Mouse (Mus musculus): ENCODE measurements around the gene Zfp319. TPM values are rescaled to one million over a fixed set of nuclear protein-coding genes. Genes with fewer than 3 reads are reported as not detected.

Gene Zfp319
- total and polyA plus RNA-seq, 2 experiments from 2014 or later: 10.5 to 18.3 TPM

- 0 out of 2 replicates have a peak overlapping the region, but pooled peaks have one; percentile 6 for H3K27ac ChIP-seq
- no peak overlapping the region for H3K9ac ChIP-seq (replicated peaks; ENCODE audit: low read length)
- peaks cover 9% of the 10 kb centered on the region; the same call in 1 of the 2 replicates for H3K36me3 ChIP-seq (ENCODE audit: insufficient read depth, low read length)
- H3K4me1 ChIP-seq (ENCODE audit: insufficient read depth, low read length): no peaks in the 10 kb centered on the region
- ATAC-seq: peak; percentile 55
- TF ChIP-seq CTCF (IDR thresholded peaks at IDR 0.05; ENCODE audit: low read depth): no peak
- H3K9me3 ChIP-seq (ENCODE audit: low read length): no peaks in the 10 kb centered on the region
- H3K27me3 ChIP-seq (ENCODE audit: insufficient read depth, low read length): no peaks in the 10 kb centered on the region
- no peak overlapping the region for H3K4me3 ChIP-seq (ENCODE audit: low read length)
- 83% methylated on average over 7 of the region's 7 CpGs for WGBS
- DNase-seq (ENCODE audit: low spot score): peak; percentile 22
- no peak overlapping the region for H3K4me2 ChIP-seq (ENCODE audit: low read depth, low read length)
These were observed 43.7 kb upstream of the Zfp319 start for GRCm38 (mm10) chr8:95375374-95375930.

GRCm38 (mm10) chr8:95374429-95374828 lies 42.7 kb upstream of the Zfp319 start:
- H3K9me3 ChIP-seq (ENCODE audit: low read length): no peaks in the 10 kb centered on the region
- H3K27ac ChIP-seq: no peak overlapping the region
- H3K4me2 ChIP-seq (ENCODE audit: low read depth, low read length): no peak overlapping the region
- no peak for ATAC-seq
- DNase-seq (ENCODE audit: low spot score): no peak
- H3K4me3 ChIP-seq (ENCODE audit: low read length): no peak overlapping the region
- H3K9ac ChIP-seq (replicated peaks; ENCODE audit: low read length): no peak overlapping the region
- no peak for TF ChIP-seq CTCF (IDR thresholded peaks at IDR 0.05; ENCODE audit: low read depth)
- H3K36me3 ChIP-seq (ENCODE audit: insufficient read depth, low read length): peaks cover 9% of the 10 kb centered on the region; the same call in 1 of the 2 replicates
- 84% methylated on average over 3 of the region's 3 CpGs for WGBS
- no peaks in the 10 kb centered on the region for H3K4me1 ChIP-seq (ENCODE audit: insufficient read depth, low read length)
- H3K27me3 ChIP-seq (ENCODE audit: insufficient read depth, low read length): no peaks in the 10 kb centered on the region

GRCm38 (mm10) chr8:95373389-95374002 lies 41.7 kb upstream of the Zfp319 start:
- 84% methylated on average over 12 of the region's 12 CpGs for WGBS
- no peak overlapping the region for H3K4me3 ChIP-seq (ENCODE audit: low read length)
- DNase-seq (ENCODE audit: low spot score) (no peak), ATAC-seq (no peak)
- H3K9me3 ChIP-seq (ENCODE audit: low read length): no peaks in the 10 kb centered on the region
- H3K27me3 ChIP-seq (ENCODE audit: insufficient read depth, low read length): no peaks in the 10 kb centered on the region
- peaks cover 9% of the 10 kb centered on the region; the same call in 1 of the 2 replicates for H3K36me3 ChIP-seq (ENCODE audit: insufficient read depth, low read length)
- no peak overlapping the region for H3K9ac ChIP-seq (replicated peaks; ENCODE audit: low read length)
- H3K27ac ChIP-seq: no peak overlapping the region
- TF ChIP-seq CTCF (IDR thresholded peaks at IDR 0.05; ENCODE audit: low read depth): no peak
- no peaks in the 10 kb centered on the region for H3K4me1 ChIP-seq (ENCODE audit: insufficient read depth, low read length)
- H3K4me2 ChIP-seq (ENCODE audit: low read depth, low read length): no peak overlapping the region

- Histone ChIP-seq H3K9ac (replicated peaks; ENCODE audit: low read length) (no peak overlapping the region), H3K36me3 (ENCODE audit: insufficient read depth, low read length) (peaks cover 15% of the 10 kb centered on the region; the same call in 1 of the 2 replicates), H3K4me2 (ENCODE audit: low read depth, low read length) (no peak overlapping the region), H3K4me1 (ENCODE audit: insufficient read depth, low read length) (no peaks in the 10 kb centered on the region), H3K27me3 (ENCODE audit: insufficient read depth, low read length) (no peaks in the 10 kb centered on the region), H3K4me3 (ENCODE audit: low read length) (no peak overlapping the region), H3K9me3 (ENCODE audit: low read length) (no peaks in the 10 kb centered on the region), H3K27ac (no peak overlapping the region)
- no peak for DNase-seq (ENCODE audit: low spot score)
- WGBS: 63% methylated on average over 20 of the region's 20 CpGs
- no peak for ATAC-seq
- TF ChIP-seq CTCF (IDR thresholded peaks at IDR 0.05; ENCODE audit: low read depth): no peak
These were observed 38.0 kb upstream of the Zfp319 start for GRCm38 (mm10) chr8:95369581-95370326.

- ATAC-seq: no peak
- no peak overlapping the region for H3K27ac ChIP-seq
- no peaks in the 10 kb centered on the region for H3K9me3 ChIP-seq (ENCODE audit: low read length)
- H3K4me1 ChIP-seq (ENCODE audit: insufficient read depth, low read length): 0 out of 2 replicates have a peak, but pooled peaks cover 4% of the 10 kb centered on the region
- H3K27me3 ChIP-seq (ENCODE audit: insufficient read depth, low read length): no peaks in the 10 kb centered on the region
- no peak overlapping the region for H3K9ac ChIP-seq (replicated peaks; ENCODE audit: low read length)
- no peak overlapping the region for H3K4me3 ChIP-seq (ENCODE audit: low read length)
- H3K36me3 ChIP-seq (ENCODE audit: insufficient read depth, low read length): 0 out of 2 replicates have a peak, but pooled peaks cover 6% of the 10 kb centered on the region
- DNase-seq (ENCODE audit: low spot score): no peak
- no peak overlapping the region for H3K4me2 ChIP-seq (ENCODE audit: low read depth, low read length)
- TF ChIP-seq CTCF (IDR thresholded peaks at IDR 0.05; ENCODE audit: low read depth): no peak
- WGBS: 96% methylated on average over 2 of the region's 2 CpGs
These were observed 32.1 kb upstream of the Zfp319 start for GRCm38 (mm10) chr8:95363849-95364248.

GRCm38 (mm10) chr8:95362272-95362671 lies 30.5 kb upstream of the Zfp319 start:
- WGBS: 69% methylated on average over 6 of the region's 6 CpGs
- H3K4me1 ChIP-seq (ENCODE audit: insufficient read depth, low read length): 0 out of 2 replicates have a peak, but pooled peaks cover 4% of the 10 kb centered on the region
- no peaks in the 10 kb centered on the region for H3K27me3 ChIP-seq (ENCODE audit: insufficient read depth, low read length)
- H3K36me3 ChIP-seq (ENCODE audit: insufficient read depth, low read length): no peaks in the 10 kb centered on the region
- DNase-seq (ENCODE audit: low spot score) (no peak), ATAC-seq (no peak)
- H3K4me2 ChIP-seq (ENCODE audit: low read depth, low read length): no peak overlapping the region
- no peak overlapping the region for H3K27ac ChIP-seq
- TF ChIP-seq CTCF (IDR thresholded peaks at IDR 0.05; ENCODE audit: low read depth): no peak
- no peaks in the 10 kb centered on the region for H3K9me3 ChIP-seq (ENCODE audit: low read length)
- no peak overlapping the region for H3K4me3 ChIP-seq (ENCODE audit: low read length)
- H3K9ac ChIP-seq (replicated peaks; ENCODE audit: low read length): no peak overlapping the region

Data from hindbrain, postnatal 0 days (tissue).